Mouse (Mus musculus): Measurements from ENCODE around the gene Map3k6. TPM values are rescaled to one million over a fixed set of nuclear protein-coding genes. Genes with fewer than 3 reads are reported as not detected.

Map3k6 gene
- polyA plus RNA-seq, 1 experiment from 2014 or later: 21.4 TPM

DNA sequence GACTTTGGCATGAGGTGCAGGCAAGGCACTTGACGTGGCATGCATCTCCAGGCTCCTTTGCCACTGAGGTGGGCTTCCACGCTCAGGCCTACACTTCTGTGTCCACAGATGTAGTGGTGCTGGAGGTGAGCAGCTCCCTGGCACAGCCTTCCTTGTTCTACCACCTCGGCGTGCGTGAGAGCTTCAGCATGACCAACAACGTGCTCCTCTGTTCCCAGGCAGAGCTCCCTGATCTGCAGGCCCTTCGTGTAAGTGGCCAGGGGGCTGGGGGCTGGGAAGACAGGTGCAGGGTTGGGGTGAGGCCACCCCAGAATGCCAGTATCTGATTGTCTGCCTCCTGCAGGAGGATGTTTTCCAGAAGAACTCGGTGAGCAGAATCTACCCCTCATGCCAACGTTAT, 2.1 kb downstream of the Map3k6 start:
- Histone ChIP-seq H3K4me2 (no peak overlapping the region), H3K36me3 (no peaks in the 10 kb centered on the region), H3K9ac (no peak overlapping the region), H3K9me3 (no peaks in the 10 kb centered on the region), H3K27ac (no peak overlapping the region), H3K4me3 (no peak overlapping the region), H3K4me1 (peaks cover 23% of the 10 kb centered on the region), H3K27me3 (peaks cover 63% of the 10 kb centered on the region)
- whole genome bisulfite sequencing: 62% methylated on average over 9 of the region's 9 CpGs
- ATAC-seq (ENCODE audit: insufficient number of reproducible peaks, low FRiP score, low TSS enrichment, low read depth): no peak

DNA sequence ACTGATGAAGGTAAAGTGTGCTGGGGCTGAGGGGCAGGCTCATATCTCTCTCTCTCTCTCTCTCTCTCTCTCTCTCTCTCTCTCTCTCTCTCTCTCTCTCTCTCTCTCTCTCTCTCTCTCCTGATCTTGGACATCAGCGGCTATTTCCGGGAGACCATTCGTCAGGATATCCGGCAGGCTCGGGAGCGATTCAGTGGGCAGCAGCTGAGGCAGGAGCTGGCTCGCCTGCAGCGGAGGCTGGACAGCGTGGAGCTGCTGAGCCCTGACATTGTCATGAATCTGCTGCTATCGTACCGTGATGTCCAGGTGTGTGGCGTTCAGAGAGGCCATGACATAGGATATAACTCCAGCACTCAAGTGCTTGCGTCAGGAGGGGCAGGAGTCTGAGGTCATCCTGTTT, 2.9 kb downstream of the Map3k6 start:
- 38% methylated on average over 13 of the region's 13 CpGs for WGBS
- no peak overlapping the region for H3K4me2 ChIP-seq

DNA sequence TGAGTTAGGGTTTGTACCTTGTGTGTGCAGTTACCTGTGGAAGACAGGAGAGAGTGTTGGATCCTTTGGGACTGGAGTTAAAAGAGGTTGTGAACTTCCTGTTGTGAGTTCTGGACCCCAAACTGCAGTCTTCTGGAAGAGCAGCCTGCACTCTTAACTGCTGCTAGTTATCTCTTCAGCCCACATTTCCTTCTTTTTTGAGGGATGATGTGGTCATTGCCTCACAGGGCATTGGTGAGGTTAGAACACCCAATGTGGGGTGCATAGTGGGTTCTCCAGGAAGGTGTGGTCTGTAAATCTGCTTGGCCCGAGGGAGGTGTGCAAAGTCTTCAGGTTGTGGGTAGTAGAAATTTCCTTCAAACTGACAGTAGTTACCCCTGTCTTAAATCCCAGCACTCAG, 3.7 kb downstream of the Map3k6 start:
- no peak overlapping the region for H3K4me2 ChIP-seq
- H3K27ac ChIP-seq: no peak overlapping the region
- peaks cover 23% of the 10 kb centered on the region for H3K4me1 ChIP-seq
- H3K9me3 ChIP-seq: no peaks in the 10 kb centered on the region
- H3K9ac ChIP-seq: no peak overlapping the region
- peaks cover 73% of the 10 kb centered on the region for H3K27me3 ChIP-seq
- 79% methylated on average over 1 of the region's 1 CpGs for WGBS
- H3K4me3 ChIP-seq: no peak overlapping the region
- no peak for ATAC-seq (ENCODE audit: insufficient number of reproducible peaks, low FRiP score, low TSS enrichment, low read depth)
- H3K36me3 ChIP-seq: no peaks in the 10 kb centered on the region

More for the DNA sequence above, 2.9 kb downstream of the Map3k6 start:
- Histone ChIP-seq H3K36me3 (no peaks in the 10 kb centered on the region), H3K9me3 (no peaks in the 10 kb centered on the region), H3K4me3 (no peak overlapping the region), H3K9ac (no peak overlapping the region), H3K4me1 (peaks cover 23% of the 10 kb centered on the region), H3K27me3 (peaks cover 72% of the 10 kb centered on the region), H3K27ac (no peak overlapping the region)
- no peak for ATAC-seq (ENCODE audit: insufficient number of reproducible peaks, low FRiP score, low TSS enrichment, low read depth)

DNA sequence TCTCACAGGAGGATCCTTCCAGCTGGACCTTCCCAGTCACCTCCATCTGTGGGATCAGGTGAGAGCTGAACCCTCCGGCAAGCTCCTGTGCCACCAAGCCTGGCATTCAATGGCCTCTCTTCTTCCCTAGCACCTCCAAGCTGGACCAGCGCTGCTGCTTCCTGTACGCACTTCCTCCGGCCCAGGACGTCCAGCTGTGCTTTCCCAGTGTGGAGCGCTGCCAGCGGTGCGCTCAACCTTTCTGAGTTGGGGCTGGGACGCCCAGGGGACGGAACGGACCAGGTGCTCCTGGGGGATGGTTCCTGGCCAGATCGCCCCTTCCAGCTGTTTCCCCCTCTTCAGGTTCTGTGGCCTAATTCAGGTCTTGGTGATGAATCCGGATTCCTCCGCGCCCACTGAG, 6.5 kb downstream of the Map3k6 start:
- Histone ChIP-seq H3K36me3 (no peaks in the 10 kb centered on the region), H3K9ac (no peak overlapping the region), H3K9me3 (no peaks in the 10 kb centered on the region), H3K27me3 (peaks cover 78% of the 10 kb centered on the region), H3K4me3 (no peak overlapping the region), H3K4me2 (no peak overlapping the region), H3K4me1 (peaks cover 27% of the 10 kb centered on the region), H3K27ac (no peak overlapping the region)
- WGBS: 28% methylated on average over 15 of the region's 15 CpGs
- ATAC-seq (ENCODE audit: insufficient number of reproducible peaks, low FRiP score, low TSS enrichment, low read depth): no peak

GRCm38 (mm10) chr4:133247806-133248449, 7.3 kb downstream of the Map3k6 start:
- Histone ChIP-seq H3K4me3 (no peak overlapping the region), H3K9me3 (no peaks in the 10 kb centered on the region), H3K4me2 (no peak overlapping the region), H3K27me3 (peaks cover 76% of the 10 kb centered on the region), H3K27ac (no peak overlapping the region), H3K9ac (no peak overlapping the region), H3K36me3 (no peaks in the 10 kb centered on the region), H3K4me1 (peaks cover 26% of the 10 kb centered on the region)
- 68% methylated on average over 13 of the region's 13 CpGs for WGBS
- ATAC-seq (ENCODE audit: insufficient number of reproducible peaks, low FRiP score, low TSS enrichment, low read depth): no peak

- Histone ChIP-seq H3K9ac (peak overlapping the region; percentile 31; the same call in 1 of the 2 replicates), H3K4me3 (peak overlapping the region; percentile 42), H3K27me3 (peaks cover 66% of the 10 kb centered on the region), H3K27ac (no peak overlapping the region), H3K9me3 (no peaks in the 10 kb centered on the region), H3K4me2 (peak overlapping the region; percentile 72), H3K36me3 (no peaks in the 10 kb centered on the region), H3K4me1 (peaks cover 26% of the 10 kb centered on the region)
- WGBS: 3% methylated on average over 22 of the region's 22 CpGs
- ATAC-seq (ENCODE audit: insufficient number of reproducible peaks, low FRiP score, low TSS enrichment, low read depth): no peak
Observed at GRCm38 (mm10) chr4:133250609-133251008, 10.0 kb downstream of the Map3k6 start.

DNA sequence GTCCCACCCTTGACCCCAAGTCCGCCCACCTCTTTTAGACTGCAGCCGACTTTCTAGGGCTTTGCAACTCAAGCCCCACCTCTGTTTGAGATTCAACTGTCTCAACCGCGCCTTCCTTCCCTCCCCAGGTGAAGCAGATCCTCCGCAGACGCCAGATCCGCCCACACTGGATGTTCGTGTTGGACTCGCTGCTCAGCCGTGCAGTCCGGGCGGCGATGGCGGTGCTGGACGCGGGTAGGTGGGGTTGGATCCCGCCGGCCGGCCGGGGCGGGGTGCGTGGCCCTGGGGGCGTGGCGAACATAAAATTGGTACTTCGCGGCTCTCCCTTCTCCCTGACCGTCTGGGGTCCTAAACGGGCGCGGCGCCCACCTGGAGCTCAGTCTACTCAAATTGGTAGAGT, 10.6 kb downstream of the Map3k6 start:
- Histone ChIP-seq H3K27ac (0 out of 2 replicates have a peak overlapping the region, but pooled peaks have one; percentile 33), H3K9me3 (no peaks in the 10 kb centered on the region), H3K4me3 (peak overlapping the region; percentile 42), H3K4me2 (peak overlapping the region; percentile 72), H3K27me3 (peaks cover 70% of the 10 kb centered on the region), H3K36me3 (no peaks in the 10 kb centered on the region), H3K9ac (peak overlapping the region; percentile 31; the same call in 1 of the 2 replicates), H3K4me1 (peaks cover 26% of the 10 kb centered on the region)
- 3% methylated on average over 31 of the region's 31 CpGs for WGBS
- no peak for ATAC-seq (ENCODE audit: insufficient number of reproducible peaks, low FRiP score, low TSS enrichment, low read depth)

DNA sequence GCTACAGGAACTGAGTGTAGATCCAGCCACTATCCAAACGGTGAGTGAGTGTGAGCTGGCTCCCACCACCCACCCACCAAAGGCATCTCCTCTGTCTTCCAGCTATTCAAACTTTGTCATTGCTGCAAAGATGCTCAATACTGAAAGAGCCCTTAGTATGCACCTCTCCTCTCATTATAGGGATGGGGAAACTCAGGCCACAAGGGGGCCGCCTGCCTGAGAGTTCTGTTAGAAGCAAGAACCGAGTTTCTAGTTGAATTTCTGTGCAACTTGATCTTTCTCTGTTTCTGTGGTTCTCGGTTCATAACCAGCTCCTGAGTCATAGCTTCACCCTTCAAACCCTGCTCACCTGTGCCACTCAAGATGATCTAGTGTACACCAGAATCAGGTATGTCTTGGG, 11.5 kb downstream of the Map3k6 start:
- Histone ChIP-seq H3K4me2 (no peak overlapping the region), H3K9me3 (no peaks in the 10 kb centered on the region), H3K4me1 (peaks cover 28% of the 10 kb centered on the region), H3K27me3 (peaks cover 70% of the 10 kb centered on the region), H3K36me3 (no peaks in the 10 kb centered on the region), H3K9ac (no peak overlapping the region), H3K4me3 (no peak overlapping the region), H3K27ac (no peak overlapping the region)
- ATAC-seq (ENCODE audit: insufficient number of reproducible peaks, low FRiP score, low TSS enrichment, low read depth): no peak
- 33% methylated on average over 4 of the region's 4 CpGs for WGBS

DNA sequence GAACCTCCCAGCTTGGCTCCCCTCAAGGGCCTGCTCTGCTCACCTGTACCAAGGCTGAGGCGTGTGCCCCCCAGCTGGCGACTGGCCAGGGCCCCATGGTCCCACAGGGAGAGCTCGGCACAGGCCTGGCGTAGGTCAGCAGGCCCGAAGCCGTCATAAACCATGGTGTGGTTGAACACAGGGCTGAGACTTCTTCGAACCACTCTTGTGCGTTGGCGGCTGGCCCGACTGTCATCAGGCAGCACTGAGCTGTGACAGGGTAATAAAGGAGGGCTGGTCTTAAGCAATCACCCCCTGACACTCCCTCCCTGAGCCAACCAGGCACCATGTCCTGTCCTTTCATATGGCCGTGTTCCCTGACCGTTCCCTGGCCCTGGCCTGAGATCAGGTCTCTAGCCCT, 12.8 kb downstream of the Map3k6 start:
- H3K4me1 ChIP-seq: peaks cover 25% of the 10 kb centered on the region
- H3K4me3 ChIP-seq: no peak overlapping the region
- peaks cover 63% of the 10 kb centered on the region for H3K27me3 ChIP-seq
- no peak for ATAC-seq (ENCODE audit: insufficient number of reproducible peaks, low FRiP score, low TSS enrichment, low read depth)
- WGBS: 55% methylated on average over 12 of the region's 12 CpGs
- no peaks in the 10 kb centered on the region for H3K36me3 ChIP-seq
- H3K4me2 ChIP-seq: no peak overlapping the region
- no peak overlapping the region for H3K27ac ChIP-seq
- no peaks in the 10 kb centered on the region for H3K9me3 ChIP-seq
- H3K9ac ChIP-seq: no peak overlapping the region

GRCm38 (mm10) chr4:133255392-133255791, 14.8 kb downstream of the Map3k6 start:
- peaks cover 50% of the 10 kb centered on the region for H3K27me3 ChIP-seq
- ATAC-seq (ENCODE audit: insufficient number of reproducible peaks, low FRiP score, low TSS enrichment, low read depth): no peak
- H3K4me1 ChIP-seq: peaks cover 19% of the 10 kb centered on the region
- no peaks in the 10 kb centered on the region for H3K9me3 ChIP-seq
- H3K27ac ChIP-seq: no peak overlapping the region
- H3K4me2 ChIP-seq: no peak overlapping the region
- no peak overlapping the region for H3K4me3 ChIP-seq
- WGBS: 52% methylated on average over 6 of the region's 6 CpGs
- H3K36me3 ChIP-seq: no peaks in the 10 kb centered on the region
- no peak overlapping the region for H3K9ac ChIP-seq

DNA sequence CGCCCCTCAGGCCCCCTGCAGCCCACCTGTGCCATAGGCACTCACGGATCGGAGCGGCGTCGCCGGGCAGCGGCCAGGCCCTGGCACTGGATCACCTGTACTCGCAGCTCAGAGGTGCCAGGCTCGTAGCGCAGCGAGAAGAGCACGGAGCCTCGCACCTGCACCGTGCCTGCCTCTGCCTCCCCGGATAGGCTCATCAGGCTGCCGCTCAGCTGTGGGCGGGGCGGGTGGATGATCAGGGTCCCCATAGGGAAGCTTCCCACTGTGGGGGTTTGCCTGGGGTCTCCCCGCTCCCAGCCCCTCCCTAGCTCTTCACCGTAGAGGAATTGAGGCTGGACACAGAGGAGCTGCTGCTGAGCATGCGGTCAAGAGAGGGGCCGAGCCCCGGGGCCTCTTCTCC, 16.2 kb downstream of the Map3k6 start:
- Histone ChIP-seq H3K9me3 (no peaks in the 10 kb centered on the region), H3K4me2 (peak overlapping the region; percentile 34), H3K4me3 (peak overlapping the region; percentile 12), H3K4me1 (peaks cover 8% of the 10 kb centered on the region), H3K27me3 (peaks cover 39% of the 10 kb centered on the region), H3K9ac (no peak overlapping the region), H3K36me3 (no peaks in the 10 kb centered on the region), H3K27ac (no peak overlapping the region)
- ATAC-seq (ENCODE audit: insufficient number of reproducible peaks, low FRiP score, low TSS enrichment, low read depth): 0 out of 2 replicates have a peak, but pooled peaks have one; percentile 16
- WGBS: 12% methylated on average over 24 of the region's 24 CpGs

- ATAC-seq (ENCODE audit: insufficient number of reproducible peaks, low FRiP score, low TSS enrichment, low read depth): peak; percentile 21; the same call in 1 of the 2 replicates
- peaks cover 35% of the 10 kb centered on the region for H3K27me3 ChIP-seq
- H3K9ac ChIP-seq: no peak overlapping the region
- no peaks in the 10 kb centered on the region for H3K9me3 ChIP-seq
- WGBS: 29% methylated on average over 12 of the region's 12 CpGs
- H3K36me3 ChIP-seq: no peaks in the 10 kb centered on the region
- no peak overlapping the region for H3K27ac ChIP-seq
- peak overlapping the region; percentile 34 for H3K4me2 ChIP-seq
- peak overlapping the region; percentile 12; the same call in 1 of the 2 replicates for H3K4me3 ChIP-seq
- peaks cover 12% of the 10 kb centered on the region for H3K4me1 ChIP-seq
Observed at GRCm38 (mm10) chr4:133257230-133257629, 16.6 kb downstream of the Map3k6 start.

All from limb, embryonic 15.5 days (tissue).